Mouse (Mus musculus): Measurements from ENCODE around the gene Mtus2. TPM values are rescaled to one million over a fixed set of nuclear protein-coding genes. Genes with fewer than 3 reads are reported as not detected.

The Mtus2 gene
- total and polyA plus RNA-seq, 3 experiments: 0.03 to 0.13 TPM; not detected in 1

DNA sequence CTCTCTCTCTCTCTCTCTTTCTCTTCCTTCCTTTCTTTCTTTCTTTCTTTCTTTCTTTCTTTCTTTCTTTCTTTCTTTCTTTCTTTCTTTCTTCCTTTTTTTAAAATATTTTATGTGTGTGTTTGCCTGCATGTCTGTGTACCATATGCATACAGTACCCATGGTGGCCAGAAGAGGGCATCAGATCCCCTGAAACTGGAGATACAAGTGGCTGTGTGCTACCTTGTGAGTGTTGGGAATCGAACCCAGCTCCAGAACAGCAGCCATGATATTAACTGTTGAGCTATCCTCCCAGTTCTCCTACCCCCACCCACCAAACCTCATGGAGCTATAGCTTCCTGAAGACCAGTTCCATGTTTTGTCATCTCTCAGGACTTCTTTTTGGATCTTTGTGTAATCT, 3.7 kb downstream of the Mtus2 start:
- H3K27ac ChIP-seq (ENCODE audit: insufficient read depth, low read depth): no peak overlapping the region
- no peaks in the 10 kb centered on the region for H3K36me3 ChIP-seq (replicated peaks in 1 of 2; ENCODE audit: control insufficient read depth in 1 of 2, insufficient read depth in 1 of 2, low read length in 1 of 2)
- no peaks in the 10 kb centered on the region for H3K79me2 ChIP-seq (replicated peaks; ENCODE audit: control insufficient read depth, extremely low read depth, insufficient read depth, poor library complexity, severe bottlenecking)
- no peak overlapping the region for H3K9ac ChIP-seq (ENCODE audit: insufficient read depth, low read depth)
- in situ Hi-C loops (cut with MboI; ENCODE audit: low pct_ligation_motif_present, low pct_unique_long_range_greater_than_20kb, low sequenced_read_pairs): no loop called here
- no peaks in the 10 kb centered on the region for H3K27me3 ChIP-seq (replicated peaks)
- DNase-seq (ENCODE audit: extremely low read depth): peak; percentile 1
- no peaks in the 10 kb centered on the region for H3K4me1 ChIP-seq (ENCODE audit: control insufficient read depth in 1 of 2, insufficient read depth in 2 of 2)
- H3K4me2 ChIP-seq (ENCODE audit: insufficient read depth, low read depth, poor library complexity, severe bottlenecking): no peak overlapping the region
- H3K9me3 ChIP-seq (replicated peaks; ENCODE audit: low read length): peaks cover 29% of the 10 kb centered on the region
- dilution Hi-C loops (cut with MboI; ENCODE audit: extremely low pct_ligation_motif_present, extremely low pct_unique_long_range_greater_than_20kb, low sequenced_read_pairs): no loop called here
- H3K4me3 ChIP-seq (replicated peaks in 1 of 3; ENCODE audit: low read depth in 2 of 3, low read length in 2 of 3, poor library complexity in 1 of 3): no peak overlapping the region
- TF ChIP-seq SIN3A (IDR thresholded peaks at IDR 0.05; ENCODE audit: low read length) (no peak), ETS1 (conservative IDR thresholded peaks at IDR 0.05; ENCODE audit: low read depth, low read length) (no peak), JUND (conservative IDR thresholded peaks at IDR 0.05; ENCODE audit: low read depth, low read length) (no peak), ZNF384 (IDR thresholded peaks at IDR 0.05; ENCODE audit: low read depth, low read length) (no peak), HCFC1 (IDR thresholded peaks at IDR 0.05; ENCODE audit: low read depth, low read length) (no peak), CHD2 (IDR thresholded peaks at IDR 0.05; ENCODE audit: low read length) (no peak), CTCF (conservative IDR thresholded peaks at IDR 0.05 in 1 of 2, IDR thresholded peaks at IDR 0.05 in 1 of 2; ENCODE audit: low read depth in 2 of 2, low read length in 2 of 2) (no peak), RAD21 (IDR thresholded peaks at IDR 0.05; ENCODE audit: low read depth, low read length) (no peak), UBTF (IDR thresholded peaks at IDR 0.05; ENCODE audit: low read depth, low read length) (no peak), NRF1 (IDR thresholded peaks at IDR 0.05; ENCODE audit: low read depth, low read length) (no peak)

GRCm38 (mm10) chr5:147963820-147964580, 6.9 kb downstream of the Mtus2 start:
- dilution Hi-C loops (cut with MboI; ENCODE audit: extremely low pct_ligation_motif_present, extremely low pct_unique_long_range_greater_than_20kb, low sequenced_read_pairs): no loop called here
- Histone ChIP-seq H3K9me3 (replicated peaks; ENCODE audit: low read length) (peaks cover 27% of the 10 kb centered on the region), H3K36me3 (replicated peaks in 1 of 2; ENCODE audit: control insufficient read depth in 1 of 2, insufficient read depth in 1 of 2, low read length in 1 of 2) (no peaks in the 10 kb centered on the region), H3K4me2 (ENCODE audit: insufficient read depth, low read depth, poor library complexity, severe bottlenecking) (no peak overlapping the region), H3K4me3 (replicated peaks in 1 of 3; ENCODE audit: low read depth in 2 of 3, low read length in 2 of 3, poor library complexity in 1 of 3) (no peak overlapping the region), H3K79me2 (replicated peaks; ENCODE audit: control insufficient read depth, extremely low read depth, insufficient read depth, poor library complexity, severe bottlenecking) (no peaks in the 10 kb centered on the region), H3K27ac (ENCODE audit: insufficient read depth, low read depth) (no peak overlapping the region), H3K27me3 (replicated peaks) (no peaks in the 10 kb centered on the region), H3K4me1 (ENCODE audit: control insufficient read depth in 1 of 2, insufficient read depth in 2 of 2) (no peaks in the 10 kb centered on the region), H3K9ac (ENCODE audit: insufficient read depth, low read depth) (no peak overlapping the region)
- in situ Hi-C loops (cut with MboI; ENCODE audit: low pct_ligation_motif_present, low pct_unique_long_range_greater_than_20kb, low sequenced_read_pairs): no loop called here
- TF ChIP-seq USF2 (conservative IDR thresholded peaks at IDR 0.05; ENCODE audit: low read depth, low read length): no peak
- no peak for TF ChIP-seq MEF2A (IDR thresholded peaks at IDR 0.05; ENCODE audit: borderline replicate concordance, low read depth, low read length)
- TF ChIP-seq RAD21 (IDR thresholded peaks at IDR 0.05; ENCODE audit: low read depth, low read length): no peak
- no peak for TF ChIP-seq UBTF (IDR thresholded peaks at IDR 0.05; ENCODE audit: low read depth, low read length)
- no peak for TF ChIP-seq MXI1 (IDR thresholded peaks at IDR 0.05; ENCODE audit: low read depth, low read length)
- no peak for DNase-seq (ENCODE audit: extremely low read depth)

All from CH12.LX (cell line).